In genomic region chrX:7658785-7659589, GRCm38 (mm10) we compare ENCODE assay signal across 8 mouse cellular contexts. TPM values are rescaled to one million over a fixed set of nuclear protein-coding genes. Genes with fewer than 3 reads are reported as not detected.
DNase-seq lines count a peak whose midpoint lies in the region; ATAC-seq and TF ChIP-seq lines count a peak whose summit lies in the region.

No protein-coding gene starts in this region.

- H3K9ac ChIP-seq in embryonic facial prominence, embryonic 12.5 days = no peak overlapping the region
- H3K9ac ChIP-seq in hindbrain, postnatal 0 days (replicated peaks; ENCODE audit: low read length) = no peak overlapping the region
- H3K9ac ChIP-seq in liver, embryonic 13.5 days = no peak overlapping the region

- TF ChIP-seq CTCF in hindbrain, postnatal 0 days (IDR thresholded peaks at IDR 0.05; ENCODE audit: low read depth) = no peak

- H3K4me1 ChIP-seq in embryonic facial prominence, embryonic 12.5 days = no peaks in the 10 kb centered on the region
- H3K4me1 ChIP-seq in hindbrain, postnatal 0 days (ENCODE audit: insufficient read depth, low read length) = no peaks in the 10 kb centered on the region
- peaks cover 8% of the 10 kb centered on the region; the same call in 1 of the 2 replicates for H3K4me1 ChIP-seq in liver, embryonic 13.5 days (replicated peaks)

- H3K27me3 ChIP-seq in embryonic facial prominence, embryonic 12.5 days = no peaks in the 10 kb centered on the region
- no peaks in the 10 kb centered on the region for H3K27me3 ChIP-seq in hindbrain, postnatal 0 days (ENCODE audit: insufficient read depth, low read length)
- H3K27me3 ChIP-seq in liver, embryonic 13.5 days = no peaks in the 10 kb centered on the region

- ATAC-seq in embryonic facial prominence, embryonic 12.5 days (ENCODE audit: insufficient number of reproducible peaks, insufficient read depth, low FRiP score, low TSS enrichment) = peak; percentile 31; the same call in 1 of the 2 replicates
- 0 out of 2 replicates have a peak, but pooled peaks have one; percentile 24 for ATAC-seq in hindbrain, postnatal 0 days
- 0 out of 2 replicates have a peak, but pooled peaks have one; percentile 22 for ATAC-seq in liver, embryonic 13.5 days (ENCODE audit: low read depth)

- H3K27ac ChIP-seq in embryonic facial prominence, embryonic 12.5 days = no peak overlapping the region
- no peak overlapping the region for H3K27ac ChIP-seq in hindbrain, postnatal 0 days
- H3K27ac ChIP-seq in liver, embryonic 13.5 days = no peak overlapping the region

- peak overlapping the region; percentile 47; the same call in 1 of the 2 replicates for H3K4me2 ChIP-seq in embryonic facial prominence, embryonic 12.5 days (replicated peaks)
- no peak overlapping the region for H3K4me2 ChIP-seq in hindbrain, postnatal 0 days (ENCODE audit: low read depth, low read length)
- H3K4me2 ChIP-seq in liver, embryonic 13.5 days = peak overlapping the region; percentile 60

- H3K4me3 ChIP-seq in embryonic facial prominence, embryonic 12.5 days = no peak overlapping the region
- no peak overlapping the region for H3K4me3 ChIP-seq in hindbrain, postnatal 0 days (ENCODE audit: low read length)
- no peak overlapping the region for H3K4me3 ChIP-seq in liver, embryonic 13.5 days (replicated peaks)

- H3K9me3 ChIP-seq in embryonic facial prominence, embryonic 12.5 days = no peaks in the 10 kb centered on the region
- H3K9me3 ChIP-seq in hindbrain, postnatal 0 days (ENCODE audit: low read length) = no peaks in the 10 kb centered on the region
- H3K9me3 ChIP-seq in liver, embryonic 13.5 days (replicated peaks) = no peaks in the 10 kb centered on the region

- peak; percentile 70 for DNase-seq in gastrocnemius, postnatal 25 days
- DNase-seq in gastrocnemius, postnatal 10 days = no peak
- DNase-seq in hindbrain, postnatal 0 days (ENCODE audit: low spot score) = no peak
- no peak for DNase-seq in liver, embryonic 13.5 days
- no peak for DNase-seq in testis, postnatal 10 days (ENCODE audit: low spot score)
- no peak for DNase-seq in c-Kit-positive CD71-positive TER-119-positive erythroid progenitor cells, embryonic 14.5 days (ENCODE audit: low spot score)
- no peak for DNase-seq in cerebellum, postnatal 25 days

- H3K36me3 ChIP-seq in embryonic facial prominence, embryonic 12.5 days = no peaks in the 10 kb centered on the region
- no peaks in the 10 kb centered on the region for H3K36me3 ChIP-seq in hindbrain, postnatal 0 days (ENCODE audit: insufficient read depth, low read length)
- no peaks in the 10 kb centered on the region for H3K36me3 ChIP-seq in liver, embryonic 13.5 days

- WGBS in embryonic facial prominence, embryonic 12.5 days = 65% methylated on average over 10 of the region's 11 CpGs
- WGBS in hindbrain, postnatal 0 days = 65% methylated on average over 11 of the region's 11 CpGs
- WGBS in liver, embryonic 13.5 days (ENCODE audit: insufficient replicate concordance) = 57% methylated on average over 11 of the region's 11 CpGs

RNA-seq across cellular contexts. Expression of gene Prickle3, which starts 1.9 kb away (rescaled TPM):
- 10 to 100 TPM; 15.4 to 16.4 TPM for total RNA-seq in gastrocnemius, postnatal 25 days (2021)
- 10 to 100 TPM in 1 of 2 experiments, 1 to 10 TPM in 1; 8.7 to 11.1 TPM for total RNA-seq in gastrocnemius, postnatal 10 days (2021)
- 6.6 and 7.1 TPM in 2 replicates for polyA plus RNA-seq in embryonic facial prominence, embryonic 12.5 days (2016; fragmentation: Nextera tagmentation; extraction: Ambion mirVana)
- 1.6 and 1.8 TPM in 2 replicates for total RNA-seq in hindbrain, postnatal 0 days (2014; rRNA removed)
- polyA plus RNA-seq in hindbrain, postnatal 0 days (2015; fragmentation: Nextera tagmentation; extraction: Ambion mirVana) = 1.1 and 1.6 TPM in 2 replicates
- 0.86 and 0.95 TPM in 2 replicates for polyA plus RNA-seq in liver, embryonic 13.5 days (2015; fragmentation: Nextera tagmentation; extraction: Ambion mirVana)

RNA-seq across cellular contexts. Expression of gene Plp2, which starts 12.2 kb away (rescaled TPM):
- total RNA-seq in gastrocnemius, postnatal 25 days (2021) = 10 to 100 TPM; 25.4 to 27.2 TPM
- 10 to 100 TPM; 54.2 to 55.4 TPM for total RNA-seq in gastrocnemius, postnatal 10 days (2021)
- 58.4 and 63.2 TPM in 2 replicates for polyA plus RNA-seq in embryonic facial prominence, embryonic 12.5 days (2016; fragmentation: Nextera tagmentation; extraction: Ambion mirVana)
- total RNA-seq in hindbrain, postnatal 0 days (2014; rRNA removed) = 12.9 and 27.7 TPM in 2 replicates
- 25.2 and 26.5 TPM in 2 replicates for polyA plus RNA-seq in hindbrain, postnatal 0 days (2015; fragmentation: Nextera tagmentation; extraction: Ambion mirVana)
- polyA plus RNA-seq in liver, embryonic 13.5 days (2015; fragmentation: Nextera tagmentation; extraction: Ambion mirVana) = 28.2 and 32.5 TPM in 2 replicates

RNA-seq across cellular contexts. Expression of gene Syp, which starts 20.7 kb away (rescaled TPM):
- 1 to 10 TPM; 1.0 to 1.6 TPM for total RNA-seq in gastrocnemius, postnatal 25 days (2021)
- 1 to 10 TPM; 2.4 TPM for total RNA-seq in gastrocnemius, postnatal 10 days (2021)
- 7.7 and 11.1 TPM in 2 replicates for polyA plus RNA-seq in embryonic facial prominence, embryonic 12.5 days (2016; fragmentation: Nextera tagmentation; extraction: Ambion mirVana)
- total RNA-seq in hindbrain, postnatal 0 days (2014; rRNA removed) = 500 and 512 TPM in 2 replicates
- polyA plus RNA-seq in hindbrain, postnatal 0 days (2015; fragmentation: Nextera tagmentation; extraction: Ambion mirVana) = 320 and 325 TPM in 2 replicates
- polyA plus RNA-seq in liver, embryonic 13.5 days (2015; fragmentation: Nextera tagmentation; extraction: Ambion mirVana) = 0.34 and 0.55 TPM in 2 replicates

RNA-seq across cellular contexts. Expression of gene Magix, which starts 22.1 kb away (rescaled TPM):
- total RNA-seq in gastrocnemius, postnatal 25 days (2021) = 10 to 100 TPM; 16.5 to 21.5 TPM
- total RNA-seq in gastrocnemius, postnatal 10 days (2021) = 1 to 10 TPM; 2.8 to 3.3 TPM
- 0.11 and 0.15 TPM in 2 replicates for polyA plus RNA-seq in embryonic facial prominence, embryonic 12.5 days (2016; fragmentation: Nextera tagmentation; extraction: Ambion mirVana)
- total RNA-seq in hindbrain, postnatal 0 days (2014; rRNA removed) = 4.2 TPM in 1 of 2 replicates, not detected in the other
- polyA plus RNA-seq in hindbrain, postnatal 0 days (2015; fragmentation: Nextera tagmentation; extraction: Ambion mirVana) = 0.18 and 0.29 TPM in 2 replicates
- polyA plus RNA-seq in liver, embryonic 13.5 days (2015; fragmentation: Nextera tagmentation; extraction: Ambion mirVana) = not detected in 2 replicates

RNA-seq across cellular contexts. Expression of gene Gpkow, which starts 37.9 kb away (rescaled TPM):
- total RNA-seq in gastrocnemius, postnatal 25 days (2021) = 10 to 100 TPM; 11.3 to 14.6 TPM
- 10 to 100 TPM; 19.6 to 19.8 TPM for total RNA-seq in gastrocnemius, postnatal 10 days (2021)
- 38.7 and 39.6 TPM in 2 replicates for polyA plus RNA-seq in embryonic facial prominence, embryonic 12.5 days (2016; fragmentation: Nextera tagmentation; extraction: Ambion mirVana)
- total RNA-seq in hindbrain, postnatal 0 days (2014; rRNA removed) = 11.0 and 12.0 TPM in 2 replicates
- 38.4 and 38.8 TPM in 2 replicates for polyA plus RNA-seq in hindbrain, postnatal 0 days (2015; fragmentation: Nextera tagmentation; extraction: Ambion mirVana)
- 15.0 and 17.7 TPM in 2 replicates for polyA plus RNA-seq in liver, embryonic 13.5 days (2015; fragmentation: Nextera tagmentation; extraction: Ambion mirVana)

Comparison
In these comparisons a context has a peak if more than half of its experiments do, and no peak if none do; other contexts are left out.
1. RNA of gene Syp, which starts 20.7 kb away (total RNA-seq): 500 to 512 TPM in hindbrain, postnatal 0 days; 2.4 TPM in gastrocnemius, postnatal 10 days and 1.0 to 1.6 TPM in gastrocnemius, postnatal 25 days; every median in the first group is over 100 times any median in the second.
2. Peak in every context shown above with its lines, with median percentiles within 50 percentile points of each other: ATAC-seq.